Mouse (Mus musculus): ENCODE measurements around the gene Ufsp1. TPM values are rescaled to one million over a fixed set of nuclear protein-coding genes. Genes with fewer than 3 reads are reported as not detected.

Gene Ufsp1
- polyA plus RNA-seq, 1 experiment from 2014 or later: 7.6 TPM

GRCm38 (mm10) chr5:137285986-137286385 is 8.4 kb upstream of the Ufsp1 start:
- H3K36me3 ChIP-seq (ENCODE audit: control insufficient read depth, insufficient read depth, low read length): no peaks in the 10 kb centered on the region
- H3K27me3 ChIP-seq (ENCODE audit: control insufficient read depth, insufficient read depth, low read length): peaks cover 39% of the 10 kb centered on the region
- peaks cover 16% of the 10 kb centered on the region for H3K4me1 ChIP-seq (ENCODE audit: control insufficient read depth, insufficient read depth, low read length)
- WGBS: 53% methylated on average over 7 of the region's 7 CpGs
- H3K9ac ChIP-seq (ENCODE audit: low read length): no peak overlapping the region
- ATAC-seq (ENCODE audit: insufficient number of reproducible peaks, low FRiP score, low TSS enrichment, low read depth) (no peak), DNase-seq (ENCODE audit: low spot score) (no peak)
- no peak overlapping the region for H3K27ac ChIP-seq (replicated peaks; ENCODE audit: low read depth, low read length)
- no peak overlapping the region for H3K4me2 ChIP-seq (ENCODE audit: low read depth, severe bottlenecking)
- H3K9me3 ChIP-seq (ENCODE audit: control insufficient read depth, low read length): no peaks in the 10 kb centered on the region
- no peak overlapping the region for H3K4me3 ChIP-seq (ENCODE audit: low read depth, low read length)

GRCm38 (mm10) chr5:137286655-137287031 is 7.8 kb upstream of the Ufsp1 start:
- Histone ChIP-seq H3K27ac (replicated peaks; ENCODE audit: low read depth, low read length) (no peak overlapping the region), H3K27me3 (ENCODE audit: control insufficient read depth, insufficient read depth, low read length) (peaks cover 41% of the 10 kb centered on the region), H3K36me3 (ENCODE audit: control insufficient read depth, insufficient read depth, low read length) (no peaks in the 10 kb centered on the region), H3K9ac (ENCODE audit: low read length) (no peak overlapping the region), H3K9me3 (ENCODE audit: control insufficient read depth, low read length) (no peaks in the 10 kb centered on the region), H3K4me3 (ENCODE audit: low read depth, low read length) (peak overlapping the region; percentile 28), H3K4me2 (ENCODE audit: low read depth, severe bottlenecking) (peak overlapping the region; percentile 67), H3K4me1 (ENCODE audit: control insufficient read depth, insufficient read depth, low read length) (peaks cover 16% of the 10 kb centered on the region)
- 1% methylated on average over 13 of the region's 16 CpGs for whole genome bisulfite sequencing
- 0 out of 2 replicates have a peak, but pooled peaks have one; percentile 35 for ATAC-seq (ENCODE audit: insufficient number of reproducible peaks, low FRiP score, low TSS enrichment, low read depth)
- peak; percentile 90 for DNase-seq (ENCODE audit: low spot score)

- Histone ChIP-seq H3K36me3 (ENCODE audit: control insufficient read depth, insufficient read depth, low read length) (no peaks in the 10 kb centered on the region), H3K9me3 (ENCODE audit: control insufficient read depth, low read length) (no peaks in the 10 kb centered on the region), H3K27ac (replicated peaks; ENCODE audit: low read depth, low read length) (no peak within 1 kb of the TSS), H3K4me1 (ENCODE audit: control insufficient read depth, insufficient read depth, low read length) (peaks cover 16% of the 10 kb centered on the region), H3K9ac (ENCODE audit: low read length) (peak within 1 kb of the TSS; percentile 8), H3K4me2 (ENCODE audit: low read depth, severe bottlenecking) (peak within 1 kb of the TSS; percentile 67), H3K27me3 (ENCODE audit: control insufficient read depth, insufficient read depth, low read length) (peaks cover 47% of the 10 kb centered on the region), H3K4me3 (ENCODE audit: low read depth, low read length) (peak within 1 kb of the TSS; percentile 30)
- ATAC-seq (ENCODE audit: insufficient number of reproducible peaks, low FRiP score, low TSS enrichment, low read depth) (peak; percentile 32; the same call in 1 of the 2 replicates), DNase-seq (ENCODE audit: low spot score) (peak; percentile 63)
- 1% methylated on average over 40 of the region's 40 CpGs for WGBS
These were observed 7.1 kb upstream of the Ufsp1 start, which contains the start of gene Ache for GRCm38 (mm10) chr5:137287032-137287952. Ache (plus strand) TSS chr5:137287519.

GRCm38 (mm10) chr5:137287953-137288743 is 6.3 kb upstream of the Ufsp1 start:
- DNase-seq (ENCODE audit: low spot score) (peak; percentile 48), ATAC-seq (ENCODE audit: insufficient number of reproducible peaks, low FRiP score, low TSS enrichment, low read depth) (peak; percentile 23; the same call in 1 of the 2 replicates)
- Histone ChIP-seq H3K9me3 (ENCODE audit: control insufficient read depth, low read length) (no peaks in the 10 kb centered on the region), H3K9ac (ENCODE audit: low read length) (peak overlapping the region; percentile 8), H3K27ac (replicated peaks; ENCODE audit: low read depth, low read length) (no peak overlapping the region), H3K27me3 (ENCODE audit: control insufficient read depth, insufficient read depth, low read length) (peaks cover 51% of the 10 kb centered on the region), H3K36me3 (ENCODE audit: control insufficient read depth, insufficient read depth, low read length) (no peaks in the 10 kb centered on the region), H3K4me2 (ENCODE audit: low read depth, severe bottlenecking) (peak overlapping the region; percentile 47), H3K4me1 (ENCODE audit: control insufficient read depth, insufficient read depth, low read length) (peaks cover 18% of the 10 kb centered on the region), H3K4me3 (ENCODE audit: low read depth, low read length) (peak overlapping the region; percentile 30)
- WGBS: under 1% methylated on average over 62 of the region's 65 CpGs

GRCm38 (mm10) chr5:137288999-137289470 is 5.4 kb upstream of the Ufsp1 start:
- Histone ChIP-seq H3K36me3 (ENCODE audit: control insufficient read depth, insufficient read depth, low read length) (no peaks in the 10 kb centered on the region), H3K9ac (ENCODE audit: low read length) (no peak overlapping the region), H3K4me1 (ENCODE audit: control insufficient read depth, insufficient read depth, low read length) (peaks cover 20% of the 10 kb centered on the region), H3K9me3 (ENCODE audit: control insufficient read depth, low read length) (no peaks in the 10 kb centered on the region), H3K4me2 (ENCODE audit: low read depth, severe bottlenecking) (peak overlapping the region; percentile 34), H3K4me3 (ENCODE audit: low read depth, low read length) (peak overlapping the region; percentile 30; the same call in 1 of the 2 replicates), H3K27me3 (ENCODE audit: control insufficient read depth, insufficient read depth, low read length) (peaks cover 51% of the 10 kb centered on the region), H3K27ac (replicated peaks; ENCODE audit: low read depth, low read length) (no peak overlapping the region)
- no peak for ATAC-seq (ENCODE audit: insufficient number of reproducible peaks, low FRiP score, low TSS enrichment, low read depth)
- WGBS: 1% methylated on average over 25 of the region's 25 CpGs
- peak; percentile 60 for DNase-seq (ENCODE audit: low spot score)

- H3K4me1 ChIP-seq (ENCODE audit: control insufficient read depth, insufficient read depth, low read length): peaks cover 22% of the 10 kb centered on the region
- no peak overlapping the region for H3K27ac ChIP-seq (replicated peaks; ENCODE audit: low read depth, low read length)
- no peak for DNase-seq (ENCODE audit: low spot score)
- 0 out of 2 replicates have a peak overlapping the region, but pooled peaks have one; percentile 30 for H3K4me3 ChIP-seq (ENCODE audit: low read depth, low read length)
- H3K27me3 ChIP-seq (ENCODE audit: control insufficient read depth, insufficient read depth, low read length): peaks cover 51% of the 10 kb centered on the region
- H3K36me3 ChIP-seq (ENCODE audit: control insufficient read depth, insufficient read depth, low read length): no peaks in the 10 kb centered on the region
- H3K4me2 ChIP-seq (ENCODE audit: low read depth, severe bottlenecking): peak overlapping the region; percentile 2; the same call in 1 of the 2 replicates
- H3K9me3 ChIP-seq (ENCODE audit: control insufficient read depth, low read length): no peaks in the 10 kb centered on the region
- ATAC-seq (ENCODE audit: insufficient number of reproducible peaks, low FRiP score, low TSS enrichment, low read depth): no peak
- H3K9ac ChIP-seq (ENCODE audit: low read length): no peak overlapping the region
- WGBS: 48% methylated on average over 13 of the region's 13 CpGs
These were observed 4.7 kb upstream of the Ufsp1 start for GRCm38 (mm10) chr5:137289591-137290365.

GRCm38 (mm10) chr5:137290677-137291076 is 3.8 kb upstream of the Ufsp1 start:
- Histone ChIP-seq H3K9me3 (ENCODE audit: control insufficient read depth, low read length) (no peaks in the 10 kb centered on the region), H3K9ac (ENCODE audit: low read length) (no peak overlapping the region; the same call in 1 of the 2 replicates), H3K4me2 (ENCODE audit: low read depth, severe bottlenecking) (no peak overlapping the region), H3K4me1 (ENCODE audit: control insufficient read depth, insufficient read depth, low read length) (peaks cover 28% of the 10 kb centered on the region), H3K4me3 (ENCODE audit: low read depth, low read length) (no peak overlapping the region), H3K27ac (replicated peaks; ENCODE audit: low read depth, low read length) (no peak overlapping the region), H3K36me3 (ENCODE audit: control insufficient read depth, insufficient read depth, low read length) (peaks cover 5% of the 10 kb centered on the region; the same call in 1 of the 2 replicates), H3K27me3 (ENCODE audit: control insufficient read depth, insufficient read depth, low read length) (peaks cover 51% of the 10 kb centered on the region)
- 23% methylated on average over 15 of the region's 15 CpGs for WGBS
- DNase-seq (ENCODE audit: low spot score): peak; percentile 69
- no peak for ATAC-seq (ENCODE audit: insufficient number of reproducible peaks, low FRiP score, low TSS enrichment, low read depth)

Data from limb, embryonic 11.5 days (tissue).